ENCODE assay signal across 8 mouse cellular contexts in genomic region chr7:45447325-45447990, GRCm38 (mm10). TPM values are rescaled to one million over a fixed set of nuclear protein-coding genes. Genes with fewer than 3 reads are reported as not detected.
A peak's percentile ranks its signal among the peaks of the same experiment; 100 is the strongest.
DNase-seq lines count a peak whose midpoint lies in the region; ATAC-seq and TF ChIP-seq lines count a peak whose summit lies in the region.

No protein-coding gene starts in this region.

- 20% methylated on average over 11 of the region's 11 CpGs for WGBS in heart, embryonic 11.5 days (ENCODE audit: insufficient replicate concordance)
- 31% methylated on average over 11 of the region's 11 CpGs for WGBS in embryonic facial prominence, embryonic 10.5 days
- 23% methylated on average over 11 of the region's 11 CpGs for WGBS in liver, embryonic 14.5 days (ENCODE audit: insufficient replicate concordance)

- H3K36me3 ChIP-seq in heart, embryonic 11.5 days (ENCODE audit: control insufficient read depth, insufficient read depth, low read length) = peaks cover 20% of the 10 kb centered on the region
- peaks cover 69% of the 10 kb centered on the region for H3K36me3 ChIP-seq in E14TG2a.4 (ENCODE audit: insufficient read depth, low read length)
- H3K36me3 ChIP-seq in embryonic facial prominence, embryonic 10.5 days (replicated peaks) = peaks cover 75% of the 10 kb centered on the region
- no peaks in the 10 kb centered on the region for H3K36me3 ChIP-seq in liver, embryonic 14.5 days (replicated peaks; ENCODE audit: control insufficient read depth, insufficient read depth, low read depth)

- no peak for TF ChIP-seq EP300 in liver, embryonic 14.5 days (IDR thresholded peaks at IDR 0.05; ENCODE audit: low read depth)

- no peak for ATAC-seq in heart, embryonic 11.5 days (replicated peaks; ENCODE audit: insufficient number of reproducible peaks, low FRiP score, low TSS enrichment)
- peak; percentile 51; the same call in 1 of the 2 replicates for ATAC-seq in liver, embryonic 14.5 days (ENCODE audit: insufficient read depth)

- no peaks in the 10 kb centered on the region for H3K9me3 ChIP-seq in heart, embryonic 11.5 days (replicated peaks; ENCODE audit: control insufficient read depth, low read length)
- H3K9me3 ChIP-seq in E14TG2a.4 (ENCODE audit: low read length) = no peaks in the 10 kb centered on the region
- H3K9me3 ChIP-seq in embryonic facial prominence, embryonic 10.5 days = no peaks in the 10 kb centered on the region
- H3K9me3 ChIP-seq in liver, embryonic 14.5 days (ENCODE audit: control insufficient read depth, low read length) = no peaks in the 10 kb centered on the region

- peak; percentile 39 for TF ChIP-seq CTCF in E14TG2a.4 (conservative IDR thresholded peaks at IDR 0.05; ENCODE audit: low read length)
- TF ChIP-seq CTCF in liver, embryonic 14.5 days (IDR thresholded peaks at IDR 0.05; ENCODE audit: low read depth) = peak; percentile 78

- DNase-seq in heart, adult 8-10 months (ENCODE audit: low spot score) = no peak
- DNase-seq in embryonic facial prominence, embryonic 10.5 days (ENCODE audit: low spot score) = peak; percentile 58
- no peak for DNase-seq in liver, embryonic 14.5 days (ENCODE audit: low read depth in 3 of 3, low spot score in 3 of 3)
- DNase-seq in thymus, postnatal 25 days = peak; percentile 20
- DNase-seq in layer of hippocampus, adult 9-11 months = no peak
- DNase-seq in right cerebral cortex, postnatal 25 days = no peak

- H3K4me3 ChIP-seq in heart, embryonic 11.5 days (ENCODE audit: low read depth, low read length) = peak overlapping the region; percentile 14; the same call in 1 of the 2 replicates
- peak overlapping the region; percentile 50 for H3K4me3 ChIP-seq in E14TG2a.4 (replicated peaks; ENCODE audit: low read length)
- peak overlapping the region; percentile 19; the same call in 1 of the 2 replicates for H3K4me3 ChIP-seq in embryonic facial prominence, embryonic 10.5 days
- H3K4me3 ChIP-seq in liver, embryonic 14.5 days (ENCODE audit: insufficient read depth in 1 of 2, low read depth in 2 of 2, low read length in 2 of 2) = peak overlapping the region in 1 of 2 experiments; percentile 48; a peak in 3 of 4 replicates

- no peaks in the 10 kb centered on the region for H3K27me3 ChIP-seq in heart, embryonic 11.5 days (ENCODE audit: control insufficient read depth, insufficient read depth, low read length)
- no peaks in the 10 kb centered on the region for H3K27me3 ChIP-seq in E14TG2a.4 (ENCODE audit: insufficient read depth, low read length)
- no peaks in the 10 kb centered on the region for H3K27me3 ChIP-seq in embryonic facial prominence, embryonic 10.5 days (replicated peaks; ENCODE audit: low read depth, poor library complexity, severe bottlenecking)
- no peaks in the 10 kb centered on the region for H3K27me3 ChIP-seq in liver, embryonic 14.5 days (ENCODE audit: control insufficient read depth, insufficient read depth, low read length)

- no peak overlapping the region for H3K27ac ChIP-seq in heart, embryonic 11.5 days (ENCODE audit: low read depth, low read length)
- no peak overlapping the region for H3K27ac ChIP-seq in embryonic facial prominence, embryonic 10.5 days (replicated peaks)
- H3K27ac ChIP-seq in liver, embryonic 14.5 days = no peak overlapping the region

- H3K4me2 ChIP-seq in heart, embryonic 11.5 days = peak overlapping the region; percentile 35
- peak overlapping the region; percentile 33 for H3K4me2 ChIP-seq in liver, embryonic 14.5 days (ENCODE audit: low read depth)

- peaks cover 5% of the 10 kb centered on the region; the same call in 1 of the 2 replicates for H3K4me1 ChIP-seq in heart, embryonic 11.5 days (ENCODE audit: control insufficient read depth, insufficient read depth, low read length)
- peaks cover 74% of the 10 kb centered on the region for H3K4me1 ChIP-seq in E14TG2a.4 (replicated peaks; ENCODE audit: low read depth, low read length)
- H3K4me1 ChIP-seq in embryonic facial prominence, embryonic 10.5 days = peaks cover 9% of the 10 kb centered on the region
- H3K4me1 ChIP-seq in liver, embryonic 14.5 days (replicated peaks; ENCODE audit: control insufficient read depth in 2 of 2, insufficient read depth in 2 of 2, low read length in 1 of 2) = peaks cover 6 to 13% of the 10 kb centered on the region in 2 experiments

- H3K9ac ChIP-seq in heart, embryonic 11.5 days (ENCODE audit: low read depth, low read length) = 0 out of 2 replicates have a peak overlapping the region, but pooled peaks have one; percentile 39
- H3K9ac ChIP-seq in liver, embryonic 14.5 days (replicated peaks) = no peak overlapping the region

RNA-seq across cellular contexts. Expression of gene Ruvbl2, which starts 9.6 kb away (rescaled TPM):
- 98.2 and 104 TPM in 2 replicates for polyA plus RNA-seq in heart, embryonic 11.5 days (2014; fragmentation: Nextera tagmentation; extraction: Ambion mirVana)
- total RNA-seq in heart, adult 8-10 months (2022) = 10 to 100 TPM; 23.1 to 31.5 (median 26.8) TPM
- polyA plus RNA-seq in embryonic facial prominence, embryonic 10.5 days (2016; fragmentation: Nextera tagmentation; extraction: Ambion mirVana) = 227 TPM in 2 replicates
- 65.7 and 69.5 TPM in 2 replicates for polyA plus RNA-seq in liver, embryonic 14.5 days (2012; rRNA removed)
- polyA plus RNA-seq in liver, embryonic 14.5 days (2014; fragmentation: Nextera tagmentation; extraction: Ambion mirVana) = 67.5 and 82.7 TPM in 2 replicates

RNA-seq across cellular contexts. Expression of gene Ftl1, which starts 12.2 kb away (rescaled TPM):
- polyA plus RNA-seq in heart, embryonic 11.5 days (2014; fragmentation: Nextera tagmentation; extraction: Ambion mirVana) = 4,030 and 4,320 TPM in 2 replicates
- 100 to 1,000 TPM; 164 to 329 (median 254) TPM for total RNA-seq in heart, adult 8-10 months (2022)
- 5,460 and 5,734 TPM in 2 replicates for polyA plus RNA-seq in embryonic facial prominence, embryonic 10.5 days (2016; fragmentation: Nextera tagmentation; extraction: Ambion mirVana)
- polyA plus RNA-seq in liver, embryonic 14.5 days (2012; rRNA removed) = 1,846 and 1,956 TPM in 2 replicates
- 4,811 and 5,161 TPM in 2 replicates for polyA plus RNA-seq in liver, embryonic 14.5 days (2014; fragmentation: Nextera tagmentation; extraction: Ambion mirVana)

RNA-seq across cellular contexts. Expression of gene Gys1, which starts 12.8 kb away (rescaled TPM):
- polyA plus RNA-seq in heart, embryonic 11.5 days (2014; fragmentation: Nextera tagmentation; extraction: Ambion mirVana) = 99.1 and 106 TPM in 2 replicates
- 100 to 1,000 TPM; 106 to 122 (median 112) TPM for total RNA-seq in heart, adult 8-10 months (2022)
- 44.2 and 45.5 TPM in 2 replicates for polyA plus RNA-seq in embryonic facial prominence, embryonic 10.5 days (2016; fragmentation: Nextera tagmentation; extraction: Ambion mirVana)
- 3.2 and 3.6 TPM in 2 replicates for polyA plus RNA-seq in liver, embryonic 14.5 days (2012; rRNA removed)
- polyA plus RNA-seq in liver, embryonic 14.5 days (2014; fragmentation: Nextera tagmentation; extraction: Ambion mirVana) = 2.8 and 3.1 TPM in 2 replicates

RNA-seq across cellular contexts. Expression of gene Bax, which starts 19.2 kb away (rescaled TPM):
- 91.3 and 146 TPM in 2 replicates for polyA plus RNA-seq in heart, embryonic 11.5 days (2014; fragmentation: Nextera tagmentation; extraction: Ambion mirVana)
- total RNA-seq in heart, adult 8-10 months (2022) = 10 to 100 TPM; 24.3 to 26.9 (median 26.2) TPM
- 243 and 247 TPM in 2 replicates for polyA plus RNA-seq in embryonic facial prominence, embryonic 10.5 days (2016; fragmentation: Nextera tagmentation; extraction: Ambion mirVana)
- 57.9 and 68.5 TPM in 2 replicates for polyA plus RNA-seq in liver, embryonic 14.5 days (2012; rRNA removed)
- 49.7 and 62.4 TPM in 2 replicates for polyA plus RNA-seq in liver, embryonic 14.5 days (2014; fragmentation: Nextera tagmentation; extraction: Ambion mirVana)

RNA-seq across cellular contexts. Expression of gene Lhb, which starts 26.8 kb away (rescaled TPM):
- polyA plus RNA-seq in heart, embryonic 11.5 days (2014; fragmentation: Nextera tagmentation; extraction: Ambion mirVana) = 0.33 and 0.46 TPM in 2 replicates
- not detected for total RNA-seq in heart, adult 8-10 months (2022)
- 0.24 and 0.70 TPM in 2 replicates for polyA plus RNA-seq in embryonic facial prominence, embryonic 10.5 days (2016; fragmentation: Nextera tagmentation; extraction: Ambion mirVana)
- not detected in 2 replicates for polyA plus RNA-seq in liver, embryonic 14.5 days (2012; rRNA removed)
- polyA plus RNA-seq in liver, embryonic 14.5 days (2014; fragmentation: Nextera tagmentation; extraction: Ambion mirVana) = not detected in 2 replicates

Comparison
In these comparisons a context has a peak if more than half of its experiments do, and no peak if none do; other contexts are left out.
1. DNase-seq: peak in embryonic facial prominence, embryonic 10.5 days (single experiment) and thymus, postnatal 25 days (single experiment); none in heart, adult 8-10 months (single experiment), liver, embryonic 14.5 days (0 of 3), layer of hippocampus, adult 9-11 months (single experiment) and right cerebral cortex, postnatal 25 days (single experiment).